Mouse (Mus musculus): ENCODE measurements at regions not wholly inside any gene's neighbourhood (a gene's known extent, or its start where the extent isn't known, plus 50 kb on each side); places are given as distances from the start of the nearest gene placed in this dataset.

- Histone ChIP-seq H3K4me2 (ENCODE audit: low read depth, low read length) (no peak overlapping the region), H3K9me3 (ENCODE audit: low read length) (no peaks in the 10 kb centered on the region), H3K4me1 (ENCODE audit: insufficient read depth) (no peaks in the 10 kb centered on the region), H3K9ac (replicated peaks) (no peak overlapping the region), H3K27ac (ENCODE audit: low read depth) (no peak overlapping the region), H3K4me3 (ENCODE audit: low read depth, low read length) (no peak overlapping the region), H3K27me3 (ENCODE audit: insufficient read depth, low read length) (no peaks in the 10 kb centered on the region), H3K36me3 (replicated peaks; ENCODE audit: insufficient read depth, low read length) (no peaks in the 10 kb centered on the region)
- no peak for DNase-seq
- 74% methylated on average over 3 of the region's 3 CpGs for WGBS (ENCODE audit: insufficient replicate concordance)
- no peak for TF ChIP-seq EP300 (IDR thresholded peaks at IDR 0.05; ENCODE audit: low read depth)
- TF ChIP-seq CTCF (IDR thresholded peaks at IDR 0.05; ENCODE audit: low read depth) = no peak
- ATAC-seq = no peak
These were observed 142.1 kb downstream of the Rnd3 start for GRCm38 (mm10) chr2:51006818-51007217.

- Histone ChIP-seq H3K4me3 (ENCODE audit: low read depth, low read length) (no peak overlapping the region), H3K27me3 (ENCODE audit: insufficient read depth, low read length) (no peaks in the 10 kb centered on the region), H3K36me3 (replicated peaks; ENCODE audit: insufficient read depth, low read length) (no peaks in the 10 kb centered on the region), H3K9me3 (ENCODE audit: low read length) (no peaks in the 10 kb centered on the region), H3K27ac (ENCODE audit: low read depth) (no peak overlapping the region), H3K4me2 (ENCODE audit: low read depth, low read length) (no peak overlapping the region), H3K4me1 (ENCODE audit: insufficient read depth) (no peaks in the 10 kb centered on the region), H3K9ac (replicated peaks) (no peak overlapping the region)
- TF ChIP-seq EP300 (IDR thresholded peaks at IDR 0.05; ENCODE audit: low read depth) (no peak), CTCF (IDR thresholded peaks at IDR 0.05; ENCODE audit: low read depth) (no peak)
- DNase-seq = no peak
- ATAC-seq = no peak
- WGBS (ENCODE audit: insufficient replicate concordance) = 56% methylated on average over 5 of the region's 5 CpGs
These were observed 147.4 kb downstream of the Rnd3 start for GRCm38 (mm10) chr2:51001548-51001947.

- no peaks in the 10 kb centered on the region for H3K36me3 ChIP-seq (replicated peaks; ENCODE audit: insufficient read depth, low read length)
- 68% methylated on average over 2 of the region's 2 CpGs for WGBS (ENCODE audit: insufficient replicate concordance)
- no peaks in the 10 kb centered on the region for H3K4me1 ChIP-seq (ENCODE audit: insufficient read depth)
- ATAC-seq (no peak), DNase-seq (no peak)
- TF ChIP-seq CTCF (IDR thresholded peaks at IDR 0.05; ENCODE audit: low read depth) = no peak
- no peak for TF ChIP-seq EP300 (IDR thresholded peaks at IDR 0.05; ENCODE audit: low read depth)
- H3K27me3 ChIP-seq (ENCODE audit: insufficient read depth, low read length) = no peaks in the 10 kb centered on the region
- H3K4me2 ChIP-seq (ENCODE audit: low read depth, low read length) = no peak overlapping the region
- no peak overlapping the region for H3K4me3 ChIP-seq (ENCODE audit: low read depth, low read length)
- no peak overlapping the region for H3K27ac ChIP-seq (ENCODE audit: low read depth)
- H3K9me3 ChIP-seq (ENCODE audit: low read length) = no peaks in the 10 kb centered on the region
- H3K9ac ChIP-seq (replicated peaks) = no peak overlapping the region
These were observed 165.0 kb downstream of the Rnd3 start for GRCm38 (mm10) chr2:50983883-50984410.

- H3K4me2 ChIP-seq (ENCODE audit: low read depth, low read length) = no peak overlapping the region
- no peak overlapping the region for H3K9ac ChIP-seq (replicated peaks)
- H3K36me3 ChIP-seq (replicated peaks; ENCODE audit: insufficient read depth, low read length) = no peaks in the 10 kb centered on the region
- H3K4me1 ChIP-seq (ENCODE audit: insufficient read depth) = no peaks in the 10 kb centered on the region
- H3K27ac ChIP-seq (ENCODE audit: low read depth) = no peak overlapping the region
- no peak for DNase-seq
- no peak for ATAC-seq
- H3K9me3 ChIP-seq (ENCODE audit: low read length) = no peaks in the 10 kb centered on the region
- 73% methylated on average over 5 of the region's 5 CpGs for WGBS (ENCODE audit: insufficient replicate concordance)
- no peaks in the 10 kb centered on the region for H3K27me3 ChIP-seq (ENCODE audit: insufficient read depth, low read length)
- TF ChIP-seq CTCF (IDR thresholded peaks at IDR 0.05; ENCODE audit: low read depth) (no peak), EP300 (IDR thresholded peaks at IDR 0.05; ENCODE audit: low read depth) (no peak)
- H3K4me3 ChIP-seq (ENCODE audit: low read depth, low read length) = no peak overlapping the region
These were observed 166.3 kb downstream of the Rnd3 start for GRCm38 (mm10) chr2:50982571-50982970.

- DNase-seq (no peak), ATAC-seq (no peak)
- Histone ChIP-seq H3K9ac (replicated peaks) (no peak overlapping the region), H3K4me3 (ENCODE audit: low read depth, low read length) (no peak overlapping the region), H3K4me2 (ENCODE audit: low read depth, low read length) (no peak overlapping the region), H3K9me3 (ENCODE audit: low read length) (no peaks in the 10 kb centered on the region), H3K27ac (ENCODE audit: low read depth) (no peak overlapping the region), H3K36me3 (replicated peaks; ENCODE audit: insufficient read depth, low read length) (no peaks in the 10 kb centered on the region), H3K4me1 (ENCODE audit: insufficient read depth) (no peaks in the 10 kb centered on the region), H3K27me3 (ENCODE audit: insufficient read depth, low read length) (no peaks in the 10 kb centered on the region)
- 50% methylated on average over 1 of the region's 1 CpGs for WGBS (ENCODE audit: insufficient replicate concordance)
- TF ChIP-seq CTCF (IDR thresholded peaks at IDR 0.05; ENCODE audit: low read depth) (no peak), EP300 (IDR thresholded peaks at IDR 0.05; ENCODE audit: low read depth) (no peak)
These were observed 170.6 kb downstream of the Rnd3 start for GRCm38 (mm10) chr2:50978356-50978755.

GRCm38 (mm10) chr2:50971131-50971825 lies 177.6 kb downstream of the Rnd3 start:
- Histone ChIP-seq H3K27me3 (ENCODE audit: insufficient read depth, low read length) (no peaks in the 10 kb centered on the region), H3K4me3 (ENCODE audit: low read depth, low read length) (no peak overlapping the region), H3K4me2 (ENCODE audit: low read depth, low read length) (no peak overlapping the region), H3K9ac (replicated peaks) (no peak overlapping the region; the same call in 1 of the 2 replicates), H3K4me1 (ENCODE audit: insufficient read depth) (0 out of 2 replicates have a peak, but pooled peaks cover 4% of the 10 kb centered on the region), H3K27ac (ENCODE audit: low read depth) (no peak overlapping the region), H3K9me3 (ENCODE audit: low read length) (no peaks in the 10 kb centered on the region), H3K36me3 (replicated peaks; ENCODE audit: insufficient read depth, low read length) (no peaks in the 10 kb centered on the region)
- DNase-seq (no peak), ATAC-seq (no peak)
- TF ChIP-seq CTCF (IDR thresholded peaks at IDR 0.05; ENCODE audit: low read depth) (no peak), EP300 (IDR thresholded peaks at IDR 0.05; ENCODE audit: low read depth) (no peak)
- 40% methylated on average over 14 of the region's 14 CpGs for WGBS (ENCODE audit: insufficient replicate concordance)

All from liver, postnatal 0 days (tissue).